Mouse (Mus musculus) C2C12 (cell line): ENCODE data around the gene Gm44805. TPM values are rescaled to one million over a fixed set of nuclear protein-coding genes. Genes with fewer than 3 reads are reported as not detected.
"Not testable (repeated sequence)": the region's sequence is repeated elsewhere in the genome, so short reads cannot be mapped to it uniquely, and the experiment has no call there.

Experiments used
- H3K27me3 ChIP-seq: one replicate; pipeline ENCODE4 v1.6.1; 2011; ENCODE audit not compliant: control insufficient read depth, insufficient read depth, insufficient read length
- H3K36me3 ChIP-seq: one replicate; pipeline ENCODE4 v1.6.1; 2011; ENCODE audit not compliant: control insufficient read depth, insufficient read depth
- H3K4me3 ChIP-seq: one replicate; pipeline ENCODE4 v1.5.1; 2011; ENCODE audit warnings: mild to moderate bottlenecking, control low read depth; ENCODE audit not compliant: poor library complexity, insufficient read depth, severe bottlenecking
- H3K79me2 ChIP-seq: one replicate; pipeline ENCODE4 v1.6.1; 2011; ENCODE audit not compliant: control insufficient read depth, insufficient read depth
- H3K79me3 ChIP-seq: one replicate; pipeline ENCODE4 v1.6.1; 2011; ENCODE audit warnings: low read depth, control low read depth
- H3ac ChIP-seq: one replicate; pipeline ENCODE3; 2011; ENCODE audit warnings: low read depth; ENCODE audit not compliant: control insufficient read depth, insufficient read length
- CEBPB ChIP-seq: IDR thresholded peaks from one replicate; pipeline ENCODE4 v1.6.1; 2011; ENCODE audit warnings: low read depth, mild to moderate bottlenecking, control low read depth, moderate library complexity
- CTCF ChIP-seq: IDR thresholded peaks from one replicate; pipeline ENCODE4 v1.5.1; 2011; ENCODE audit not compliant: control insufficient read depth, insufficient read depth, insufficient read length
- FOSL1 ChIP-seq: IDR thresholded peaks from one replicate; pipeline ENCODE4 v1.8.0; 2011; ENCODE audit warnings: mild to moderate bottlenecking, low read length; ENCODE audit not compliant: poor library complexity, insufficient read depth, severe bottlenecking
- MAX ChIP-seq: IDR thresholded peaks from one replicate; pipeline ENCODE4 v1.6.1; 2011; ENCODE audit warnings: mild to moderate bottlenecking, control low read depth
- MYOD1 ChIP-seq: IDR thresholded peaks from one replicate; pipeline ENCODE4 v1.6.1; 2011; ENCODE audit warnings: low read depth; ENCODE audit not compliant: control insufficient read depth, insufficient read length
- MYOG ChIP-seq: IDR thresholded peaks from one replicate; pipeline ENCODE4 v1.6.1; 2011; ENCODE audit not compliant: control insufficient read depth, insufficient read length; ENCODE audit errors: extremely low read depth
- USF1 ChIP-seq: IDR thresholded peaks from one replicate; pipeline ENCODE4 v1.6.1; 2011; ENCODE audit warnings: low read depth, mild to moderate bottlenecking, control low read depth, moderate library complexity
- polyA plus RNA-seq: library from polyadenylated mRNA; unstranded; fragments of >200 nt; fragmentation: generic; extraction: Trizol; gene quantifications from one replicate; pipeline ENCODE4 v1.2.1, GENCODE M21; 2012; ENCODE audit warnings: missing spikeins

Gm44805 gene
- polyA plus RNA-seq, 1 experiment, result not detected

- no peak overlapping the region for H3ac ChIP-seq
- H3K79me2 ChIP-seq, result no peaks in the 10 kb centered on the region
- TF ChIP-seq USF1 (no peak), FOSL1 (no peak), CTCF (no peak), CEBPB (no peak), MYOD1 (no peak), MYOG (no peak), MAX (no peak)
- H3K4me3 ChIP-seq, result no peak overlapping the region
- H3K79me3 ChIP-seq, result no peaks in the 10 kb centered on the region
- no peaks in the 10 kb centered on the region for H3K36me3 ChIP-seq
- peaks cover 13% of the 10 kb centered on the region for H3K27me3 ChIP-seq
Observed at GRCm38 (mm10) chr7:19688101-19688500, 6.9 kb upstream of the Gm44805 start.

- H3ac ChIP-seq, H3K36me3 ChIP-seq, H3K79me3 ChIP-seq, H3K4me3 ChIP-seq, H3K79me2 ChIP-seq: not testable (repeated sequence)
- H3K27me3 ChIP-seq, result peaks cover 13% of the 10 kb centered on the region
Observed at GRCm38 (mm10) chr7:19686927-19687583, 5.8 kb upstream of the Gm44805 start.

GRCm38 (mm10) chr7:19686521-19686920 is 5.3 kb upstream of the Gm44805 start:
- Histone ChIP-seq H3K79me3 (no peaks in the 10 kb centered on the region), H3K36me3 (no peaks in the 10 kb centered on the region), H3K4me3 (no peak overlapping the region), H3K27me3 (peaks cover 13% of the 10 kb centered on the region), H3K79me2 (no peaks in the 10 kb centered on the region), H3ac (no peak overlapping the region)
- TF ChIP-seq MYOD1 (no peak), MAX (no peak), USF1 (no peak), FOSL1 (no peak), CTCF (no peak), MYOG (no peak), CEBPB (no peak)

GRCm38 (mm10) chr7:19685374-19685773 is 4.2 kb upstream of the Gm44805 start:
- Histone ChIP-seq H3K79me3 (no peaks in the 10 kb centered on the region), H3K79me2 (no peaks in the 10 kb centered on the region), H3K27me3 (peaks cover 13% of the 10 kb centered on the region), H3ac (no peak overlapping the region), H3K4me3 (no peak overlapping the region), H3K36me3 (no peaks in the 10 kb centered on the region)
- TF ChIP-seq FOSL1, result no peak
- TF ChIP-seq CEBPB, result no peak

DNA sequence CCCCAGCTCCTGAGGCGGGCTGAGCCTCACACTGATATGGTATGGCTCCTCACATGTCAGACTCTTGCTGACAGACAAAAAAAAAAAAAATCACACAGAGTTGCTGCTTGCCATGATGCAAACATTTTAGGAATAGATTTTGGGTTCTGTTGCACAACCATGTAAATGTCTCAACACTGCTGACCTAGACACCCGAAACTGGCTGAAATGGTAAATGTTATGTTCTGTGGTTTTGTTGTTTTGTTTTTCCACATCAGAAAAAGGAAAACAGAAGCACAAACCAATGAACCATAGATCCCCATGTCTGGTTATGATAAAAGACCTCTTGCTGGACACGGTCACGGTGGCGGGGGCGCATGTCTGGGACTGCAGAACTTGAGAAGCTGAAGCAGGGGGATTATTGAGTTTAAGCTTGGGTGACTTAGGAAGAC is 2.6 kb upstream of the Gm44805 start:
- Histone ChIP-seq H3K79me2 (no peaks in the 10 kb centered on the region), H3K4me3 (no peak overlapping the region), H3ac (no peak overlapping the region), H3K27me3 (peaks cover 12% of the 10 kb centered on the region), H3K36me3 (no peaks in the 10 kb centered on the region), H3K79me3 (no peaks in the 10 kb centered on the region)
- no peak for TF ChIP-seq USF1
- TF ChIP-seq FOSL1, result no peak
- no peak for TF ChIP-seq MAX
- TF ChIP-seq CEBPB, result no peak
- no peak for TF ChIP-seq MYOG
- no peak for TF ChIP-seq CTCF
- TF ChIP-seq MYOD1, result no peak

DNA sequence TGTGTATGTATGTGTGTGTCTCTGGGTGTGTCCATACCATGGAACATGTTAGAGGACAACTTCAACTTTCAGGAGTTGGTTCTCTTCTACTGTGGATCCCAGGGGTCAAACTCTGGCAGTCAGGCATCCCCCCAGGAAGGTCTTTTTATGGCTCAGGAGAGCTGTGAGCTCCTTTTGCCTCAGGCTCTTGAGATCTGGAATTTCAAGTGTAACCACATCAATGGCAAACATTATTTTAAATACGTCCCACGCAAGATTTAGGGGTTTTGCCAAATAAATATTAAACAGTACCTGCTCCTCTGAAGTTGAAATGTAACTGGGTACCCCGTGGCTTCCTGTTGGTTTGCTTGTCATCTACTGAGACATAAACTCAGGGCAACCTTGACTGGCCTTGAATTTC is 1.8 kb upstream of the Gm44805 start:
- Histone ChIP-seq H3K27me3 (peaks cover 10% of the 10 kb centered on the region), H3K4me3 (no peak overlapping the region), H3K79me2 (no peaks in the 10 kb centered on the region), H3K36me3 (no peaks in the 10 kb centered on the region), H3ac (no peak overlapping the region), H3K79me3 (no peaks in the 10 kb centered on the region)
- TF ChIP-seq MYOD1, result no peak

GRCm38 (mm10) chr7:19680702-19681101 is 521 bp downstream of the Gm44805 start:
- Histone ChIP-seq H3K27me3 (peaks cover 12% of the 10 kb centered on the region), H3K36me3 (no peaks in the 10 kb centered on the region), H3K79me3 (no peaks in the 10 kb centered on the region), H3K4me3 (no peak overlapping the region), H3K79me2 (no peaks in the 10 kb centered on the region), H3ac (no peak overlapping the region)
- no peak for TF ChIP-seq MYOD1
- no peak for TF ChIP-seq FOSL1
- no peak for TF ChIP-seq MYOG
- no peak for TF ChIP-seq MAX
- TF ChIP-seq CEBPB, result no peak
- no peak for TF ChIP-seq CTCF
- TF ChIP-seq USF1, result no peak
